Mouse (Mus musculus): ENCODE results near the gene Ctnnd2.

GRCm38 (mm10) chr15:30867429-30867828 lies 695.0 kb downstream of the Ctnnd2 start:
- TF ChIP-seq CTCF (IDR thresholded peaks at IDR 0.05; ENCODE audit: low read depth) (no peak), EP300 (IDR thresholded peaks at IDR 0.05; ENCODE audit: low read depth) (no peak)

Data from heart, postnatal 0 days (tissue).